Comparison of ENCODE assay signal across 13 mouse cellular contexts in the genomic region with DNA sequence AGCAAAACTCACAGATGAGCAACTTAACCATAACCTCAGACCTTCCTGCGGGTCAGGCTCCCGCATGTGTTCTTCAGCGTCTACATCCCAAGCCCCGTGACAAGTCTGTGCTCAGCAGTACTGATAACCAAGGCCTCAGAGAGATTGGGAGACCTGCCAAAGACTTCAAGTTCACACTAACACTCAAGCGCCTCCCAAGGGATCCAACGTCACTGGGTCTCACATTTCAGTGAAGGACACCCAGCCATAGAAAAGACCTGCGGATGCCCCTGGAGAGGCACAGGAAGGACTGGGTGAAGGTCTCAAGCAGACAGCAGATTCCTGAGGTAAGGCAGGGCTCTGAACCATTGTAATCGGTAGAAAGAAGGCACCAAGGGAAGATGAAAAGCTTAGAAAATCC. TPM values are rescaled to one million over a fixed set of nuclear protein-coding genes. Genes with fewer than 3 reads are reported as not detected.
DNase-seq lines count a peak whose midpoint lies in the region; ATAC-seq lines count a peak whose summit lies in the region.
"Had no signal": no experiment of that assay in that cellular context is flagged by ENCODE, and none has a peak within 500 bp of the region (broad histone marks: within the 10 kb centered on the region; RNA-seq: fewer than 3 reads in every experiment).

No protein-coding gene starts in this region.

- no peak overlapping the region for H3K27ac ChIP-seq in kidney, embryonic 14.5 days (ENCODE audit: low read depth, low read length)
- no peak overlapping the region for H3K27ac ChIP-seq in forebrain, embryonic 12.5 days
- no peak overlapping the region for H3K27ac ChIP-seq in forebrain, embryonic 11.5 days (ENCODE audit: low read depth, low read length)
- H3K27ac ChIP-seq: embryonic facial prominence, embryonic 12.5 days; midbrain, embryonic 10.5 days; stomach, embryonic 15.5 days had no signal

- H3K27me3 ChIP-seq in kidney, embryonic 14.5 days (ENCODE audit: control insufficient read depth, insufficient read depth, low read length): no peaks in the 10 kb centered on the region
- H3K27me3 ChIP-seq in forebrain, embryonic 12.5 days: peaks cover 7% of the 10 kb centered on the region
- no peaks in the 10 kb centered on the region for H3K27me3 ChIP-seq in forebrain, embryonic 11.5 days (ENCODE audit: control insufficient read depth, insufficient read depth, low read length)
- H3K27me3 ChIP-seq: embryonic facial prominence, embryonic 12.5 days; stomach, embryonic 15.5 days had no signal

- no peaks in the 10 kb centered on the region for H3K36me3 ChIP-seq in kidney, embryonic 14.5 days (ENCODE audit: control insufficient read depth, insufficient read depth, low read length)
- no peaks in the 10 kb centered on the region for H3K36me3 ChIP-seq in forebrain, embryonic 12.5 days (replicated peaks)
- H3K36me3 ChIP-seq in forebrain, embryonic 11.5 days (ENCODE audit: control insufficient read depth, insufficient read depth, low read length): no peaks in the 10 kb centered on the region
- H3K36me3 ChIP-seq: embryonic facial prominence, embryonic 12.5 days; midbrain, embryonic 10.5 days; stomach, embryonic 15.5 days had no signal

- no peak overlapping the region for H3K4me2 ChIP-seq in kidney, embryonic 14.5 days (replicated peaks; ENCODE audit: low read depth, low read length)
- no peak overlapping the region for H3K4me2 ChIP-seq in forebrain, embryonic 12.5 days
- no peak overlapping the region for H3K4me2 ChIP-seq in forebrain, embryonic 11.5 days (ENCODE audit: low read depth, low read length, severe bottlenecking)
- H3K4me2 ChIP-seq: embryonic facial prominence, embryonic 12.5 days; stomach, embryonic 15.5 days had no signal

- DNase-seq in kidney, postnatal 10 days: peak; percentile 59
- DNase-seq in gastrocnemius, adult 8-10 months (ENCODE audit: low spot score in 2 of 2): peak; percentile 20 to 23
- peak; percentile 80 to 84 for DNase-seq in heart, postnatal 10 days
- DNase-seq in skeletal muscle tissue, adult 2 months (ENCODE audit: low read depth, low spot score): peak; percentile 72
- no peak for DNase-seq in forebrain, embryonic 11.5 days (ENCODE audit: low spot score)
- no peak for DNase-seq in B cell, adult 2 months
- DNase-seq: layer of hippocampus, adult 9-11 months had no signal

- no peak overlapping the region for H3K4me3 ChIP-seq in kidney, embryonic 14.5 days (ENCODE audit: low read length)
- no peak overlapping the region for H3K4me3 ChIP-seq in forebrain, embryonic 12.5 days (replicated peaks)
- H3K4me3 ChIP-seq in forebrain, embryonic 11.5 days (ENCODE audit: low read depth, low read length): no peak overlapping the region
- H3K4me3 ChIP-seq: embryonic facial prominence, embryonic 12.5 days; midbrain, embryonic 10.5 days; stomach, embryonic 15.5 days had no signal

- no peaks in the 10 kb centered on the region for H3K9me3 ChIP-seq in kidney, embryonic 14.5 days (ENCODE audit: control insufficient read depth, low read length)
- H3K9me3 ChIP-seq in forebrain, embryonic 12.5 days: no peaks in the 10 kb centered on the region
- no peaks in the 10 kb centered on the region for H3K9me3 ChIP-seq in forebrain, embryonic 11.5 days (ENCODE audit: control insufficient read depth, low read length)
- H3K9me3 ChIP-seq: embryonic facial prominence, embryonic 12.5 days; midbrain, embryonic 10.5 days; stomach, embryonic 15.5 days had no signal

- no peak for ATAC-seq in kidney, embryonic 14.5 days (ENCODE audit: low FRiP score, low TSS enrichment)
- ATAC-seq in forebrain, embryonic 12.5 days (ENCODE audit: low FRiP score): no peak
- ATAC-seq in forebrain, embryonic 11.5 days (replicated peaks; ENCODE audit: low FRiP score): no peak
- ATAC-seq: CD4-positive, CD25-positive, alpha-beta regulatory T cell, adult 4 months had no signal

- no peak overlapping the region for H3K9ac ChIP-seq in kidney, embryonic 14.5 days (ENCODE audit: low read depth, low read length)
- H3K9ac ChIP-seq in forebrain, embryonic 12.5 days: no peak overlapping the region
- no peak overlapping the region for H3K9ac ChIP-seq in forebrain, embryonic 11.5 days (ENCODE audit: low read length)
- H3K9ac ChIP-seq: embryonic facial prominence, embryonic 12.5 days; stomach, embryonic 15.5 days had no signal

- no peaks in the 10 kb centered on the region for H3K4me1 ChIP-seq in kidney, embryonic 14.5 days (ENCODE audit: control insufficient read depth, insufficient read depth, low read length)
- H3K4me1 ChIP-seq in forebrain, embryonic 12.5 days: no peaks in the 10 kb centered on the region
- no peaks in the 10 kb centered on the region for H3K4me1 ChIP-seq in forebrain, embryonic 11.5 days (replicated peaks; ENCODE audit: control insufficient read depth, insufficient read depth, low read length)
- H3K4me1 ChIP-seq: embryonic facial prominence, embryonic 12.5 days; stomach, embryonic 15.5 days had no signal

- WGBS in kidney, embryonic 14.5 days: 71% methylated on average over 8 of the region's 8 CpGs
- 85% methylated on average over 8 of the region's 8 CpGs for WGBS in forebrain, embryonic 12.5 days
- 85% methylated on average over 8 of the region's 8 CpGs for WGBS in forebrain, embryonic 11.5 days

- intact Hi-C loops in heart, postnatal 10 days (cut with DNase I): no loop called here

RNA-seq across cellular contexts. Expression of a gene that starts 28.8 kb away (rescaled TPM):
- polyA plus RNA-seq in kidney, embryonic 14.5 days (2014; fragmentation: Nextera tagmentation; extraction: Ambion mirVana): 0.20 and 0.79 TPM in 2 replicates
- total RNA-seq in gastrocnemius, adult 8-10 months (2022): under 1 TPM in 2 of 4 experiments, not detected in 2; 0.15 to 0.17 TPM
- total RNA-seq in heart, postnatal 10 days (2021): under 1 TPM; 0.40 to 0.77 TPM
- polyA plus RNA-seq in forebrain, embryonic 12.5 days (2016; fragmentation: Nextera tagmentation; extraction: Ambion mirVana): 0.82 and 0.89 TPM in 2 replicates
- 0.48 and 0.73 TPM in 2 replicates for polyA plus RNA-seq in forebrain, embryonic 11.5 days (2014; fragmentation: Nextera tagmentation; extraction: Ambion mirVana)

RNA-seq across cellular contexts. Expression of a gene that starts 28.9 kb away (rescaled TPM):
- polyA plus RNA-seq in kidney, embryonic 14.5 days (2014; fragmentation: Nextera tagmentation; extraction: Ambion mirVana): 39.2 and 47.3 TPM in 2 replicates
- total RNA-seq in gastrocnemius, adult 8-10 months (2022): 10 to 100 TPM; 50.3 to 54.7 (median 52.4) TPM
- total RNA-seq in heart, postnatal 10 days (2021): 10 to 100 TPM; 84.5 to 98.7 TPM
- 33.8 and 34.0 TPM in 2 replicates for polyA plus RNA-seq in forebrain, embryonic 12.5 days (2016; fragmentation: Nextera tagmentation; extraction: Ambion mirVana)
- 29.9 and 32.8 TPM in 2 replicates for polyA plus RNA-seq in forebrain, embryonic 11.5 days (2014; fragmentation: Nextera tagmentation; extraction: Ambion mirVana)

Comparison
In these comparisons a context has a peak if more than half of its experiments do, and no peak if none do; other contexts are left out.
1. DNase-seq: peak in kidney, postnatal 10 days (single experiment), gastrocnemius, adult 8-10 months (2 of 2), heart, postnatal 10 days (2 of 2) and skeletal muscle tissue, adult 2 months (single experiment); none in forebrain, embryonic 11.5 days (single experiment) and B cell, adult 2 months (0 of 2).